Mouse (Mus musculus) cerebellum, adult (tissue): Measurements from ENCODE around the gene Sptan1.

ENCODE experiments used
- ATAC-seq: cut with Nextera tagmentation; 2 replicates; pipeline ENCODE4 v1.9.2; 2017; ENCODE audit warnings: mild to moderate bottlenecking, moderate library complexity, mixed read lengths; ENCODE audit not compliant: insufficient number of reproducible peaks, low FRiP score, low TSS enrichment

Sptan1 gene

GRCm38 (mm10) chr2:30080181-30080800 is 114.9 kb downstream of the Sptan1 start:
- no peak for ATAC-seq
